Comparison of ENCODE assay signal across 27 mouse cellular contexts in the genomic region with DNA sequence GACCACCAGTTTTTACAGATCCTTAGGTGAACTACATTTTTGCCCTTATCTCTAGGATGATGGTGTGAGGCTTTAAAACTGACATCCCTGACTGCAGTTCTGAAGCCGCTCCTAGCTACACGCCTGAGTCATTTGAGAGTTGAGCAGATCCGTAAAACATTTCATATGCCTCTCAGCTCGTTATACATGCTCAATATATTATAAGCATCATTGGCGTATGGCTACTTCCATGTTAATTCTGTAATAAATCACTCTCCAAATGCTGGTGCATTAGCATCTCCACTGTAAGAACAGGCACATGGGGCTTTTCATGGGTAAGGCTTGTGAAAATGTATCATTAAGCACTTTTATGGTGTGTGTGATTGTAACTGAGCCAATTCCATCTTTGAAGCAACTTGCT. TPM values are rescaled to one million over a fixed set of nuclear protein-coding genes. Genes with fewer than 3 reads are reported as not detected.
DNase-seq lines count a peak whose midpoint lies in the region; ATAC-seq lines count a peak whose summit lies in the region.
"Had no signal": no experiment of that assay in that cellular context is flagged by ENCODE, and none has a peak within 500 bp of the region (broad histone marks: within the 10 kb centered on the region; RNA-seq: fewer than 3 reads in every experiment).

No protein-coding gene starts in this region.

- no peak overlapping the region for H3K27ac ChIP-seq in neural tube, embryonic 12.5 days
- H3K27ac ChIP-seq in neural tube, embryonic 14.5 days (ENCODE audit: low read depth, low read length) = no peak overlapping the region
- H3K27ac ChIP-seq: embryonic facial prominence, embryonic 13.5 days; embryonic facial prominence, embryonic 15.5 days; forebrain, embryonic 10.5 days; forebrain, embryonic 12.5 days had no signal

- H3K27me3 ChIP-seq in neural tube, embryonic 12.5 days (replicated peaks) = no peaks in the 10 kb centered on the region
- no peaks in the 10 kb centered on the region for H3K27me3 ChIP-seq in neural tube, embryonic 14.5 days (ENCODE audit: control insufficient read depth, insufficient read depth, low read length)
- H3K27me3 ChIP-seq: CH12.LX; embryonic facial prominence, embryonic 13.5 days; embryonic facial prominence, embryonic 15.5 days; forebrain, embryonic 12.5 days had no signal

- DNase-seq in neural tube, embryonic 10.5 days (ENCODE audit: extremely low spot score, low spot score) = no peak
- DNase-seq in embryo, embryonic 10 days (ENCODE audit: low spot score) = no peak
- DNase-seq in left cerebral cortex, adult 8-10 months (ENCODE audit: low spot score in 2 of 2) = no peak
- DNase-seq: adrenal gland, adult 8-10 months; adrenal gland, postnatal 14 days; adrenal gland, postnatal 36 days; B cell, adult 2 months; cerebellum, adult 11-12 months; cerebellum, adult 2 months; cerebellum, adult 9-10 months; cerebellum, postnatal 10 days; cerebellum, postnatal 25 days; embryo, embryonic 11 days had no signal

- 0 out of 2 replicates have a peak, but pooled peaks have one; percentile 21 for ATAC-seq in neural tube, embryonic 12.5 days (ENCODE audit: low FRiP score, low read depth)
- peak; percentile 74; the same call in 1 of the 2 replicates for ATAC-seq in neural tube, embryonic 14.5 days (ENCODE audit: low read depth)
- ATAC-seq: activated CD4-positive, CD25-positive, alpha-beta regulatory T cell, adult 4 months; CD4-positive, CD25-positive, alpha-beta regulatory T cell, adult 4 months; forebrain, embryonic 14.5 days; forebrain, embryonic 16.5 days; Patski had no signal

- no peak overlapping the region for H3K4me3 ChIP-seq in neural tube, embryonic 12.5 days
- no peak overlapping the region for H3K4me3 ChIP-seq in neural tube, embryonic 14.5 days (ENCODE audit: low read depth, low read length)
- H3K4me3 ChIP-seq: embryonic facial prominence, embryonic 13.5 days; embryonic facial prominence, embryonic 15.5 days; erythroblast, embryonic 14.5 days; forebrain, embryonic 10.5 days; forebrain, embryonic 12.5 days had no signal

- 62% methylated on average over 5 of the region's 5 CpGs for whole genome bisulfite sequencing in neural tube, embryonic 12.5 days
- WGBS in neural tube, embryonic 14.5 days = 53% methylated on average over 5 of the region's 5 CpGs

- no peak overlapping the region for H3K4me2 ChIP-seq in neural tube, embryonic 12.5 days (replicated peaks)
- H3K4me2 ChIP-seq in neural tube, embryonic 14.5 days (ENCODE audit: low read depth, low read length) = no peak overlapping the region
- H3K4me2 ChIP-seq: embryonic facial prominence, embryonic 13.5 days; embryonic facial prominence, embryonic 15.5 days; forebrain, embryonic 12.5 days had no signal

- H3K4me1 ChIP-seq in neural tube, embryonic 12.5 days = no peaks in the 10 kb centered on the region
- H3K4me1 ChIP-seq in neural tube, embryonic 14.5 days (ENCODE audit: control insufficient read depth, insufficient read depth, low read length) = no peaks in the 10 kb centered on the region
- H3K4me1 ChIP-seq: embryonic facial prominence, embryonic 13.5 days; embryonic facial prominence, embryonic 15.5 days; forebrain, embryonic 10.5 days; forebrain, embryonic 12.5 days had no signal

- H3K36me3 ChIP-seq in neural tube, embryonic 12.5 days = no peaks in the 10 kb centered on the region
- no peaks in the 10 kb centered on the region for H3K36me3 ChIP-seq in neural tube, embryonic 14.5 days (ENCODE audit: control insufficient read depth, insufficient read depth, low read length)
- H3K36me3 ChIP-seq: embryonic facial prominence, embryonic 13.5 days; embryonic facial prominence, embryonic 15.5 days; forebrain, embryonic 10.5 days; forebrain, embryonic 12.5 days; G1E had no signal

- no peak overlapping the region for H3K9ac ChIP-seq in neural tube, embryonic 12.5 days
- no peak overlapping the region for H3K9ac ChIP-seq in neural tube, embryonic 14.5 days (replicated peaks; ENCODE audit: low read depth, low read length)
- H3K9ac ChIP-seq: embryonic facial prominence, embryonic 13.5 days; embryonic facial prominence, embryonic 15.5 days; forebrain, embryonic 12.5 days had no signal

- no peaks in the 10 kb centered on the region for H3K9me3 ChIP-seq in neural tube, embryonic 12.5 days
- H3K9me3 ChIP-seq in neural tube, embryonic 14.5 days (ENCODE audit: control insufficient read depth, low read length) = no peaks in the 10 kb centered on the region
- H3K9me3 ChIP-seq: embryonic facial prominence, embryonic 13.5 days; embryonic facial prominence, embryonic 15.5 days; forebrain, embryonic 10.5 days; forebrain, embryonic 12.5 days had no signal

RNA-seq across cellular contexts. Expression of gene Nyap2, which starts 18.4 kb away (rescaled TPM):
- polyA plus RNA-seq in neural tube, embryonic 12.5 days (2016; fragmentation: Nextera tagmentation; extraction: Ambion mirVana) = 11.2 and 13.4 TPM in 2 replicates
- 39.3 and 45.7 TPM in 2 replicates for polyA plus RNA-seq in neural tube, embryonic 14.5 days (2014; fragmentation: Nextera tagmentation; extraction: Ambion mirVana)
- 10 to 100 TPM; 34.2 to 42.5 (median 39.5) TPM for total RNA-seq in left cerebral cortex, adult 8-10 months (2022)
- total RNA-seq: CH12.LX had no signal
- polyA plus RNA-seq: activated CD4-positive, CD25-positive, alpha-beta regulatory T cell, adult 4 months; CD4-positive, CD25-positive, alpha-beta regulatory T cell, adult 4 months; erythroblast, embryonic 14.5 days; G1E; Patski had no signal
